In genomic region chr5:75934201-75934600, GRCm38 (mm10) we compare ENCODE assay signal across 11 mouse cellular contexts. TPM values are rescaled to one million over a fixed set of nuclear protein-coding genes. Genes with fewer than 3 reads are reported as not detected.
DNase-seq lines count a peak whose midpoint lies in the region; ATAC-seq and TF ChIP-seq lines count a peak whose summit lies in the region.
"Had no signal": no experiment of that assay in that cellular context is flagged by ENCODE, and none has a peak within 500 bp of the region (broad histone marks: within the 10 kb centered on the region; RNA-seq: fewer than 3 reads in every experiment).

No protein-coding gene starts in this region.

- H3K9ac ChIP-seq in kidney, embryonic 16.5 days (replicated peaks; ENCODE audit: low read length), result no peak overlapping the region
- no peak overlapping the region for H3K9ac ChIP-seq in midbrain, embryonic 13.5 days (replicated peaks)
- no peak overlapping the region for H3K9ac ChIP-seq in midbrain, postnatal 0 days (replicated peaks; ENCODE audit: low read length, poor library complexity, severe bottlenecking)
- H3K9ac ChIP-seq: embryonic facial prominence, embryonic 15.5 days; forebrain, postnatal 0 days; midbrain, embryonic 15.5 days had no signal

- 83% methylated on average over 10 of the region's 10 CpGs for WGBS in kidney, embryonic 16.5 days
- 87% methylated on average over 10 of the region's 10 CpGs for WGBS in thymus, adult 2 months
- 88% methylated on average over 10 of the region's 10 CpGs for WGBS in midbrain, embryonic 13.5 days
- 84% methylated on average over 10 of the region's 10 CpGs for WGBS in midbrain, postnatal 0 days

- H3K4me1 ChIP-seq in kidney, embryonic 16.5 days (ENCODE audit: insufficient read depth, low read length), result peaks cover 6% of the 10 kb centered on the region
- peaks cover 7% of the 10 kb centered on the region for H3K4me1 ChIP-seq in thymus, adult 2 months (replicated peaks; ENCODE audit: control insufficient read depth, insufficient read depth, low read length)
- no peaks in the 10 kb centered on the region for H3K4me1 ChIP-seq in midbrain, embryonic 13.5 days (replicated peaks)
- H3K4me1 ChIP-seq in midbrain, postnatal 0 days (ENCODE audit: insufficient read depth, low read length), result no peaks in the 10 kb centered on the region
- H3K4me1 ChIP-seq: midbrain, embryonic 15.5 days had no signal

- no peak for ATAC-seq in kidney, embryonic 16.5 days (ENCODE audit: low FRiP score, low TSS enrichment)
- ATAC-seq in midbrain, embryonic 13.5 days, result no peak
- no peak for ATAC-seq in midbrain, postnatal 0 days (ENCODE audit: low FRiP score)
- ATAC-seq: forebrain, postnatal 0 days; midbrain, embryonic 15.5 days had no signal

- no peaks in the 10 kb centered on the region for H3K27me3 ChIP-seq in kidney, embryonic 16.5 days (ENCODE audit: insufficient read depth, low read length)
- H3K27me3 ChIP-seq in thymus, adult 2 months (ENCODE audit: control insufficient read depth, insufficient read depth, low read length), result no peaks in the 10 kb centered on the region
- H3K27me3 ChIP-seq in midbrain, embryonic 13.5 days, result peaks cover 4% of the 10 kb centered on the region; the same call in 1 of the 2 replicates
- H3K27me3 ChIP-seq in midbrain, postnatal 0 days (ENCODE audit: insufficient read depth, low read length), result no peaks in the 10 kb centered on the region
- H3K27me3 ChIP-seq: embryonic facial prominence, embryonic 15.5 days; midbrain, embryonic 15.5 days had no signal

- H3K4me2 ChIP-seq in kidney, embryonic 16.5 days (replicated peaks; ENCODE audit: low read depth, low read length), result no peak overlapping the region
- H3K4me2 ChIP-seq in midbrain, embryonic 13.5 days (replicated peaks), result no peak overlapping the region
- no peak overlapping the region for H3K4me2 ChIP-seq in midbrain, postnatal 0 days (ENCODE audit: low read depth, low read length, poor library complexity, severe bottlenecking)
- H3K4me2 ChIP-seq: embryonic facial prominence, embryonic 15.5 days; midbrain, embryonic 15.5 days had no signal

- H3K36me3 ChIP-seq in kidney, embryonic 16.5 days (ENCODE audit: insufficient read depth, low read length), result no peaks in the 10 kb centered on the region
- H3K36me3 ChIP-seq in thymus, adult 2 months (ENCODE audit: control insufficient read depth, insufficient read depth, low read length), result no peaks in the 10 kb centered on the region
- no peaks in the 10 kb centered on the region for H3K36me3 ChIP-seq in midbrain, embryonic 13.5 days
- no peaks in the 10 kb centered on the region for H3K36me3 ChIP-seq in midbrain, postnatal 0 days (ENCODE audit: insufficient read depth, low read length)
- H3K36me3 ChIP-seq: embryonic facial prominence, embryonic 15.5 days; midbrain, embryonic 15.5 days had no signal

- H3K27ac ChIP-seq in gastrocnemius, adult 2 months, result peak overlapping the region; percentile 87
- H3K27ac ChIP-seq in kidney, embryonic 16.5 days (ENCODE audit: low read length), result peak overlapping the region; percentile 45; the same call in 1 of the 2 replicates
- no peak overlapping the region for H3K27ac ChIP-seq in thymus, adult 2 months (ENCODE audit: control insufficient read depth, insufficient read depth, low read length)
- no peak overlapping the region for H3K27ac ChIP-seq in midbrain, embryonic 13.5 days
- no peak overlapping the region for H3K27ac ChIP-seq in midbrain, postnatal 0 days (ENCODE audit: low read depth, low read length)
- H3K27ac ChIP-seq: midbrain, embryonic 15.5 days had no signal

- DNase-seq in gastrocnemius, adult 2 months, result no peak
- DNase-seq in gastrocnemius, postnatal 14 days, result no peak
- no peak for DNase-seq in kidney, postnatal 14 days
- DNase-seq in thymus, adult 2 months, result peak; percentile 17
- DNase-seq in thymus, postnatal 0 days (ENCODE audit: low spot score), result no peak
- no peak for DNase-seq in midbrain, postnatal 0 days (ENCODE audit: low spot score)
- DNase-seq: forebrain, postnatal 0 days had no signal

- intact Hi-C loops in gastrocnemius, adult 2 months (cut with DNase I), result no loop called here
- intact Hi-C loops in gastrocnemius, postnatal 14 days (cut with DNase I; ENCODE audit: low total_unique reads), result no loop called here

- TF ChIP-seq POLR2A in thymus, adult 2 months (IDR thresholded peaks at IDR 0.05; ENCODE audit: control insufficient read depth, extremely low read depth, insufficient read depth, low read length, poor library complexity), result no peak

- H3K4me3 ChIP-seq in gastrocnemius, adult 2 months, result peak overlapping the region; percentile 59
- H3K4me3 ChIP-seq in kidney, embryonic 16.5 days (ENCODE audit: low read length), result no peak overlapping the region
- no peak overlapping the region for H3K4me3 ChIP-seq in thymus, adult 2 months (ENCODE audit: control insufficient read depth, insufficient read depth, low read length)
- no peak overlapping the region for H3K4me3 ChIP-seq in midbrain, embryonic 13.5 days (replicated peaks)
- no peak overlapping the region for H3K4me3 ChIP-seq in midbrain, postnatal 0 days (ENCODE audit: low read depth, low read length)
- H3K4me3 ChIP-seq: embryonic facial prominence, embryonic 15.5 days; midbrain, embryonic 15.5 days had no signal

- TF ChIP-seq CTCF in gastrocnemius, adult 2 months (IDR thresholded peaks at IDR 0.05), result no peak
- TF ChIP-seq CTCF in thymus, adult 2 months (IDR thresholded peaks at IDR 0.05; ENCODE audit: borderline replicate concordance, control insufficient read depth, extremely low read depth, insufficient read depth, low read length, poor library complexity), result no peak
- TF ChIP-seq CTCF in midbrain, postnatal 0 days (IDR thresholded peaks at IDR 0.05), result no peak

- H3K9me3 ChIP-seq in kidney, embryonic 16.5 days (ENCODE audit: low read length), result no peaks in the 10 kb centered on the region
- no peaks in the 10 kb centered on the region for H3K9me3 ChIP-seq in midbrain, embryonic 13.5 days
- no peaks in the 10 kb centered on the region for H3K9me3 ChIP-seq in midbrain, postnatal 0 days (ENCODE audit: low read length)
- H3K9me3 ChIP-seq: embryonic facial prominence, embryonic 15.5 days; midbrain, embryonic 15.5 days had no signal

RNA-seq across cellular contexts. Expression of gene Kdr, which starts 44.1 kb away (rescaled TPM):
- total RNA-seq in gastrocnemius, adult 2 months (2021), result 10 to 100 TPM; 11.8 to 16.9 TPM
- 10 to 100 TPM; 29.8 to 35.8 TPM for total RNA-seq in gastrocnemius, postnatal 14 days (2021)
- 45.2 and 45.4 TPM in 2 replicates for polyA plus RNA-seq in kidney, embryonic 16.5 days (2015; fragmentation: Nextera tagmentation; extraction: Ambion mirVana)
- 3.2 and 3.7 TPM in 2 replicates for polyA plus RNA-seq in thymus, adult 2 months (2012; rRNA removed)
- 3.9 and 4.3 TPM in 2 replicates for polyA plus RNA-seq in thymus, postnatal 0 days (2015; fragmentation: Nextera tagmentation; extraction: Ambion mirVana)
- polyA plus RNA-seq in midbrain, embryonic 13.5 days (2015; fragmentation: Nextera tagmentation; extraction: Ambion mirVana), result 19.4 and 22.1 TPM in 2 replicates
- 19.1 and 24.7 TPM in 2 replicates for total RNA-seq in midbrain, postnatal 0 days (2014; rRNA removed)
- 11.6 and 12.5 TPM in 2 replicates for polyA plus RNA-seq in midbrain, postnatal 0 days (2015; fragmentation: Nextera tagmentation; extraction: Ambion mirVana)

Comparison
In these comparisons a context has a peak if more than half of its experiments do, and no peak if none do; other contexts are left out.
1. H3K27ac ChIP-seq: peak in gastrocnemius, adult 2 months (single experiment) and kidney, embryonic 16.5 days (single experiment); none in thymus, adult 2 months (single experiment), midbrain, embryonic 13.5 days (single experiment) and midbrain, postnatal 0 days (single experiment).